Mouse (Mus musculus) heart, postnatal 0 days (tissue): ENCODE results near the gene Slc6a17.

Experiments used
- CTCF ChIP-seq: IDR thresholded peaks from 2 replicates; pipeline ENCODE4 v1.5.1; 2016; ENCODE audit warnings: antibody characterized with exemption, control low read depth, low read depth
- EP300 ChIP-seq: IDR thresholded peaks from 2 replicates; pipeline ENCODE4 v1.6.1; 2016; ENCODE audit warnings: antibody characterized with exemption, low read depth

- no peak for TF ChIP-seq CTCF
- TF ChIP-seq EP300 = no peak
These were observed 17.1 kb upstream of the Slc6a17 start for GRCm38 (mm10) chr3:107534951-107535350.
